Mouse (Mus musculus) forebrain, postnatal 0 days (tissue): ENCODE results near the gene E2f6. TPM values are rescaled to one million over a fixed set of nuclear protein-coding genes. Genes with fewer than 3 reads are reported as not detected.
A peak's percentile ranks its signal among the peaks of the same experiment; 100 is the strongest.

Experiments
- ATAC-seq: fragments of 200-750 bp; cut with Nextera tagmentation; 2 replicates; pipeline ENCODE4 v1.8.0; 2017; ENCODE audit warnings: mild to moderate bottlenecking, moderate library complexity
- DNase-seq: peaks from one replicate; pipeline ENCODE4 v3.0.0-alpha.2; 2015
- H3K27ac ChIP-seq: fragments of 300-500 bp; sonication (generic); 2 replicates; pipeline ENCODE4 v1.5.1; 2014; ENCODE audit warnings: low read depth, mild to moderate bottlenecking, antibody characterized with exemption, low read length, moderate library complexity, mixed read lengths
- H3K27me3 ChIP-seq: fragments of 300-500 bp; sonication (generic); 2 replicates; pipeline ENCODE4 v1.6.1; 2014; ENCODE audit warnings: mild to moderate bottlenecking, low read length, mixed read lengths; ENCODE audit not compliant: insufficient read depth
- H3K36me3 ChIP-seq: fragments of 300-500 bp; sonication (generic); 2 replicates; pipeline ENCODE4 v1.6.1; 2014; ENCODE audit warnings: mild to moderate bottlenecking, moderate library complexity; ENCODE audit not compliant: insufficient read depth
- H3K4me1 ChIP-seq: fragments of 300-500 bp; sonication (generic); 2 replicates; pipeline ENCODE4 v1.6.1; 2014; ENCODE audit warnings: antibody characterized with exemption; ENCODE audit not compliant: insufficient read depth
- H3K4me2 ChIP-seq: fragments of 300-500 bp; sonication (generic); 2 replicates; pipeline ENCODE4 v1.6.1; 2014; ENCODE audit warnings: low read depth, mild to moderate bottlenecking, moderate library complexity
- H3K4me3 ChIP-seq: fragments of 300-500 bp; sonication (generic); 2 replicates; pipeline ENCODE4 v1.5.1; 2014; ENCODE audit warnings: low read depth, low read length, mixed read lengths
- H3K9ac ChIP-seq: fragments of 300-500 bp; sonication (generic); 2 replicates; pipeline ENCODE4 v1.6.1; 2014; ENCODE audit warnings: mild to moderate bottlenecking
- H3K9me3 ChIP-seq: fragments of 300-500 bp; sonication (generic); 2 replicates; pipeline ENCODE4 v1.6.1; 2016; ENCODE audit warnings: low read length
- CTCF ChIP-seq: sonication (generic); IDR thresholded peaks from 2 replicates; pipeline ENCODE4 v1.5.1; 2016; ENCODE audit warnings: antibody characterized with exemption, control low read depth, low read depth
- WGBS: fragments of 180-500 bp; shearing (Covaris S2); extraction: QIAGEN DNeasy Blood & Tissue Kit; methylation state at CpG from one replicate; pipeline ENCODE4 v1.1.7; 2014; 5-methylcytosine and 5-hydroxymethylcytosine counted together
- polyA plus RNA-seq: library from polyadenylated mRNA; unstranded; fragments of >200 nt; fragmentation: Nextera tagmentation; extraction: Ambion mirVana; gene quantifications from 2 replicates; pipeline ENCODE4 v1.2.1, GENCODE M21; 2015
- total RNA-seq: library from RNA; depleted of rRNA; stranded (reverse); fragments of >200 nt; gene quantifications from 2 replicates; pipeline ENCODE4 v1.2.3, GENCODE M21; 2014

The E2f6 gene
- total and polyA plus RNA-seq, 2 experiments from 2014 or later, result 15.4 to 26.4 TPM

GRCm38 (mm10) chr12:16800259-16800958 is 10.4 kb upstream of the E2f6 start, which contains the start of gene Greb1:
TSS of gene Greb1 (minus strand) at chr12:16800886.
- H3K36me3 ChIP-seq, result no peaks in the 10 kb centered on the region
- DNase-seq, result peak; percentile 51
- no peak for TF ChIP-seq CTCF
- no peaks in the 10 kb centered on the region; the same call in 1 of the 2 replicates for H3K27me3 ChIP-seq
- WGBS, result 1% methylated on average over 52 of the region's 53 CpGs
- H3K4me1 ChIP-seq, result 0 out of 2 replicates have a peak, but pooled peaks cover 4% of the 10 kb centered on the region
- H3K27ac ChIP-seq, result no peak within 1 kb of the TSS
- H3K4me2 ChIP-seq, result peak within 1 kb of the TSS; percentile 98
- ATAC-seq, result peak; percentile 68
- no peaks in the 10 kb centered on the region for H3K9me3 ChIP-seq
- peak within 1 kb of the TSS; percentile 50 for H3K4me3 ChIP-seq
- peak within 1 kb of the TSS; percentile 52 for H3K9ac ChIP-seq

GRCm38 (mm10) chr12:16800959-16801315 is 9.8 kb upstream of the E2f6 start:
- Histone ChIP-seq H3K36me3 (no peaks in the 10 kb centered on the region), H3K4me3 (peak overlapping the region; percentile 50), H3K9me3 (no peaks in the 10 kb centered on the region), H3K4me2 (peak overlapping the region; percentile 98), H3K9ac (no peak overlapping the region), H3K4me1 (0 out of 2 replicates have a peak, but pooled peaks cover 4% of the 10 kb centered on the region), H3K27ac (no peak overlapping the region), H3K27me3 (peaks cover under 1% of the 10 kb centered on the region; the same call in 1 of the 2 replicates)
- TF ChIP-seq CTCF, result no peak
- ATAC-seq, result 0 out of 2 replicates have a peak, but pooled peaks have one; percentile 14
- no peak for DNase-seq
- 2% methylated on average over 12 of the region's 12 CpGs for WGBS

- TF ChIP-seq CTCF, result no peak
- Histone ChIP-seq H3K27me3 (peaks cover 8% of the 10 kb centered on the region; the same call in 1 of the 2 replicates), H3K36me3 (no peaks in the 10 kb centered on the region), H3K4me3 (no peak overlapping the region), H3K9ac (no peak overlapping the region), H3K4me2 (no peak overlapping the region), H3K4me1 (0 out of 2 replicates have a peak, but pooled peaks cover 4% of the 10 kb centered on the region), H3K9me3 (no peaks in the 10 kb centered on the region), H3K27ac (no peak overlapping the region)
- ATAC-seq, result no peak
- DNase-seq, result no peak
- WGBS, result 17% methylated on average over 5 of the region's 5 CpGs
Measured at GRCm38 (mm10) chr12:16803237-16803955, 7.4 kb upstream of the E2f6 start.

GRCm38 (mm10) chr12:16803956-16804430 is 6.8 kb upstream of the E2f6 start:
- TF ChIP-seq CTCF, result no peak
- ATAC-seq (no peak), DNase-seq (no peak)
- H3K36me3 ChIP-seq, result no peaks in the 10 kb centered on the region
- no peaks in the 10 kb centered on the region for H3K9me3 ChIP-seq
- no peak overlapping the region for H3K4me2 ChIP-seq
- H3K4me1 ChIP-seq, result 0 out of 2 replicates have a peak, but pooled peaks cover 4% of the 10 kb centered on the region
- H3K27me3 ChIP-seq, result peaks cover 8% of the 10 kb centered on the region; the same call in 1 of the 2 replicates
- H3K27ac ChIP-seq, result no peak overlapping the region
- H3K9ac ChIP-seq, result no peak overlapping the region
- WGBS, result 17% methylated on average over 5 of the region's 5 CpGs
- no peak overlapping the region for H3K4me3 ChIP-seq

- H3K9ac ChIP-seq, result no peak overlapping the region
- no peak overlapping the region for H3K4me3 ChIP-seq
- 2% methylated on average over 5 of the region's 5 CpGs for WGBS
- ATAC-seq (peak; percentile 88), DNase-seq (peak; percentile 92)
- no peak overlapping the region for H3K27ac ChIP-seq
- H3K4me2 ChIP-seq, result no peak overlapping the region
- H3K9me3 ChIP-seq, result no peaks in the 10 kb centered on the region
- peak; percentile 98 for TF ChIP-seq CTCF
- no peaks in the 10 kb centered on the region for H3K36me3 ChIP-seq
- H3K27me3 ChIP-seq, result peaks cover 8% of the 10 kb centered on the region; the same call in 1 of the 2 replicates
- no peaks in the 10 kb centered on the region for H3K4me1 ChIP-seq
Measured at GRCm38 (mm10) chr12:16805511-16805910, 5.3 kb upstream of the E2f6 start.

GRCm38 (mm10) chr12:16808045-16808444 is 2.7 kb upstream of the E2f6 start:
- peak; percentile 42; the same call in 1 of the 2 replicates for ATAC-seq
- Histone ChIP-seq H3K4me3 (no peak overlapping the region), H3K9me3 (no peaks in the 10 kb centered on the region)

More at GRCm38 (mm10) chr12:16808045-16808444, 2.7 kb upstream of the E2f6 start:
- Histone ChIP-seq H3K4me2 (no peak overlapping the region), H3K36me3 (no peaks in the 10 kb centered on the region), H3K4me1 (peaks cover 12% of the 10 kb centered on the region), H3K27me3 (peaks cover 8% of the 10 kb centered on the region; the same call in 1 of the 2 replicates), H3K9ac (no peak overlapping the region), H3K27ac (no peak overlapping the region)
- TF ChIP-seq CTCF, result peak; percentile 69
- peak; percentile 64 for DNase-seq
- WGBS, result 31% methylated on average over 3 of the region's 3 CpGs
